Mouse (Mus musculus) heart, adult 2 months (tissue): ENCODE data around the gene Galnt5.

ENCODE experiments used
- CTCF ChIP-seq: fragments of 200-600 bp; IDR thresholded peaks from 2 replicates; pipeline ENCODE4 v1.8.1; 2022; ENCODE audit warnings: antibody characterized with exemption, mild to moderate bottlenecking, moderate library complexity
- EP300 ChIP-seq: fragments of 200-500 bp; IDR thresholded peaks from 2 replicates; pipeline ENCODE4 v1.6.1; 2011; ENCODE audit warnings: low read depth, low read length, control low read depth; ENCODE audit not compliant: insufficient read depth
- POLR2A ChIP-seq: fragments of 200-500 bp; IDR thresholded peaks from 2 replicates; pipeline ENCODE4 v1.6.1; 2011; ENCODE audit warnings: mild to moderate bottlenecking, low read depth, low read length, control low read depth; ENCODE audit not compliant: insufficient read depth

DNA sequence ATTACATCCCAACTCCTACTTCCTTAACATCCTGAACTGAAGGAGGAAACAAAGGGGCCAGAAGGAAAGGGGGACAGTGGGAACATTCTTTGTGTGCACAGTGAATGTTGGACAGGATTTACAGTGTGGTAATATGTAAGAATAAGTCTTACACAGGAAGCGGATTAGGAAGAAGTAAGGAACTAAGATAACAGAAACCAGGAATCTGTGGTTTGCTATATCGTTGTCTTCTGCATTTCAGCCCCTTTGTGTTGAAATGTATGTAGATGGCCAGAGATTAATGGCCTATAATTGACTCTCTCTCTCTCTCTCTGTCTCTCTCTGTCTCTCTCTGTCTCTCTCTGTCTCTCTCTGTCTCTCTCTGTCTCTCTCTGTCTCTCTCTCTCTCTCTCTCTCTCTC lies 39.2 kb downstream of the Galnt5 start:
- TF ChIP-seq CTCF (no peak), POLR2A (no peak), EP300 (no peak)
